Mouse (Mus musculus) intestine, embryonic 15.5 days (tissue): Measurements from ENCODE around the gene Pik3c2g. TPM values are rescaled to one million over a fixed set of nuclear protein-coding genes. Genes with fewer than 3 reads are reported as not detected.

Experiments
- ATAC-seq: fragments of 200-750 bp; cut with Nextera tagmentation; 2 replicates; pipeline ENCODE4 v1.8.0; 2017; ENCODE audit warnings: moderate TSS enrichment, moderate library complexity
- H3K27ac ChIP-seq: fragments of 300-500 bp; sonication (generic); 2 replicates; pipeline ENCODE4 v1.5.1; 2015; ENCODE audit warnings: mild to moderate bottlenecking, inconsistent platforms
- H3K27me3 ChIP-seq: fragments of 300-500 bp; sonication (generic); replicated peaks from 2 replicates; pipeline ENCODE4 v1.6.1; 2015; ENCODE audit warnings: inconsistent platforms
- H3K36me3 ChIP-seq: fragments of 300-500 bp; sonication (generic); 2 replicates; pipeline ENCODE4 v1.6.1; 2015; ENCODE audit warnings: inconsistent platforms
- H3K4me1 ChIP-seq: fragments of 300-500 bp; sonication (generic); replicated peaks from 2 replicates; pipeline ENCODE4 v1.6.1; 2015; ENCODE audit warnings: inconsistent platforms
- H3K4me2 ChIP-seq: fragments of 300-500 bp; sonication (generic); replicated peaks from 2 replicates; pipeline ENCODE4 v1.6.1; 2015; ENCODE audit warnings: mild to moderate bottlenecking, inconsistent platforms
- H3K4me3 ChIP-seq: fragments of 300-500 bp; sonication (generic); replicated peaks from 2 replicates; pipeline ENCODE4 v1.5.1; 2015; ENCODE audit warnings: inconsistent platforms
- H3K9ac ChIP-seq: fragments of 300-500 bp; sonication (generic); 2 replicates; pipeline ENCODE4 v1.6.1; 2015; ENCODE audit warnings: inconsistent platforms
- H3K9me3 ChIP-seq: fragments of 300-500 bp; sonication (generic); 2 replicates; pipeline ENCODE4 v1.6.1; 2016; ENCODE audit warnings: inconsistent platforms
- WGBS: fragments of 180-500 bp; shearing (Covaris S2); methylation state at CpG from one replicate; pipeline ENCODE4 v1.1.7; 2015; 5-methylcytosine and 5-hydroxymethylcytosine counted together
- polyA plus RNA-seq: library from polyadenylated mRNA; unstranded; fragments of >200 nt; fragmentation: Nextera tagmentation; extraction: Ambion mirVana; gene quantifications from 2 replicates; pipeline ENCODE4 v1.2.1, GENCODE M21; 2015

Gene Pik3c2g
- polyA plus RNA-seq, 1 experiment from 2014 or later = 0.78 TPM

- Histone ChIP-seq H3K36me3 (no peaks in the 10 kb centered on the region), H3K9me3 (no peaks in the 10 kb centered on the region), H3K4me1 (no peaks in the 10 kb centered on the region), H3K27me3 (no peaks in the 10 kb centered on the region), H3K27ac (no peak overlapping the region), H3K9ac (no peak overlapping the region), H3K4me2 (no peak overlapping the region), H3K4me3 (no peak overlapping the region)
- WGBS = 82% methylated on average over 3 of the region's 3 CpGs
- ATAC-seq = no peak
Measured at GRCm38 (mm10) chr6:139860141-139860540, 273.1 kb downstream of the Pik3c2g start.

GRCm38 (mm10) chr6:139861534-139861933 is 274.5 kb downstream of the Pik3c2g start:
- 77% methylated on average over 2 of the region's 2 CpGs for WGBS
- ATAC-seq = no peak
- H3K27ac ChIP-seq = no peak overlapping the region

DNA sequence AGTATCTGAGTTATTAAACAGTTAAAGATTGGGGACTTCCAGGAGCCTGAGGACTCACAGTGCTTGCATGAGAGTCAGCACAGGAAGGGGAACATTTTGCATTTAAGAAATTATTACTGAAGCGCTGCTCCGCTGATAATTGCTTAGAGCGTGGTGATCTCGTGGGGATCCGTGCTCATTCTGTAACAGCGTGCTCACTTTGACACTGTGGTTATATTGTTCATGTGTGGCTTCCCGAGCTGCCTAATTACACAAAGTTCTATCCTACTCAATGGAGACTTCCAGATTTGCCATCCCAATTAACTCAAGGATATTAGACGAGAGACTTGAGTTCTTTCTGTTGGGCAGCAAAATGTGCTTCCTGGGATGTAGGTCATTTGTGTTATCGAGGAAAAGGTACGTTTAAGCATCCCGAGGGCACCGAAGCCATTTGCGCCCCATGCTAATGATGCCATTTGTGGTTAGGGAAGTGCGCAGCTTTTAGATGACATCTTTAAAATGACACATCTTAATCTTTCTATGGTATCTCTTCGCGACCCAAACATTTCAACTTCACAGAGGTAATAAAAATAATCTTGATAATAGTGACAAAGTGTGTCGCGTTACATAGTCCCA is 278.1 kb downstream of the Pik3c2g start:
- no peak overlapping the region for H3K9ac ChIP-seq
- ATAC-seq = no peak
- 91% methylated on average over 18 of the region's 18 CpGs for WGBS
- H3K9me3 ChIP-seq = no peaks in the 10 kb centered on the region
- H3K27me3 ChIP-seq = no peaks in the 10 kb centered on the region
- no peak overlapping the region for H3K4me3 ChIP-seq
- no peaks in the 10 kb centered on the region for H3K4me1 ChIP-seq
- H3K4me2 ChIP-seq = no peak overlapping the region
- no peak overlapping the region for H3K27ac ChIP-seq
- no peaks in the 10 kb centered on the region for H3K36me3 ChIP-seq

More at GRCm38 (mm10) chr6:139861534-139861933, 274.5 kb downstream of the Pik3c2g start:
- Histone ChIP-seq H3K27me3 (no peaks in the 10 kb centered on the region), H3K4me3 (no peak overlapping the region), H3K9me3 (no peaks in the 10 kb centered on the region), H3K4me2 (no peak overlapping the region), H3K4me1 (no peaks in the 10 kb centered on the region), H3K9ac (no peak overlapping the region), H3K36me3 (no peaks in the 10 kb centered on the region)

- H3K4me2 ChIP-seq = no peak overlapping the region
- H3K36me3 ChIP-seq = no peaks in the 10 kb centered on the region
- no peak overlapping the region for H3K9ac ChIP-seq
- 48% methylated on average over 3 of the region's 3 CpGs for WGBS
- no peak overlapping the region for H3K27ac ChIP-seq
- H3K4me1 ChIP-seq = no peaks in the 10 kb centered on the region
- H3K27me3 ChIP-seq = no peaks in the 10 kb centered on the region
- H3K4me3 ChIP-seq = no peak overlapping the region
- no peaks in the 10 kb centered on the region for H3K9me3 ChIP-seq
- peak; percentile 58 for ATAC-seq
Measured at GRCm38 (mm10) chr6:139874418-139875176, 287.6 kb downstream of the Pik3c2g start.

DNA sequence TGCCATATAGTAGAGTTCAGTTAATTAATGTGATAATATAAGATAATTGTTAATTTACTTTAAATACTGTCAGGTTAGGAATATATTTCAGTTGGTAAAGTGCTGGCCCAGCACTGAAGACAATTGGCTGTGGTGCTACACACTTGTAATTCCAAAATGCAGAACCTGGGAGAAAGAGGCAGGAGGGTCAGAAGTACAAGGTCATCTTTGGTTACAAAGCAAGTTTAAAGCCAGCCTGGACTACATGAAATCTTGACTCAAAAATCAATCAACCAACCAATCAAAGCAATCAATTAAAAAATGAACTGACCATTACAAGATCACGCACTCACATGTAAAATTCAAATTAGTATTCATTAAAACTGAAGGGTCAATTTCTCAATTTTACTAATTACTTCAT is 289.7 kb downstream of the Pik3c2g start:
- no peak overlapping the region for H3K4me2 ChIP-seq
- H3K9me3 ChIP-seq = no peaks in the 10 kb centered on the region
- no peak for ATAC-seq
- H3K4me1 ChIP-seq = no peaks in the 10 kb centered on the region
- no peak overlapping the region for H3K27ac ChIP-seq
- WGBS = 97% methylated on average over 1 of the region's 1 CpGs
- no peaks in the 10 kb centered on the region for H3K27me3 ChIP-seq
- H3K9ac ChIP-seq = no peak overlapping the region
- H3K4me3 ChIP-seq = no peak overlapping the region
- H3K36me3 ChIP-seq = no peaks in the 10 kb centered on the region

GRCm38 (mm10) chr6:139877476-139878361 is 290.7 kb downstream of the Pik3c2g start:
- no peak for ATAC-seq
- H3K27ac ChIP-seq = no peak overlapping the region
- H3K4me2 ChIP-seq = no peak overlapping the region
- no peaks in the 10 kb centered on the region for H3K4me1 ChIP-seq
- H3K9ac ChIP-seq = no peak overlapping the region
- H3K9me3 ChIP-seq = no peaks in the 10 kb centered on the region
- no peaks in the 10 kb centered on the region for H3K27me3 ChIP-seq
- no peaks in the 10 kb centered on the region for H3K36me3 ChIP-seq
- WGBS = 60% methylated on average over 6 of the region's 6 CpGs
- H3K4me3 ChIP-seq = no peak overlapping the region

DNA sequence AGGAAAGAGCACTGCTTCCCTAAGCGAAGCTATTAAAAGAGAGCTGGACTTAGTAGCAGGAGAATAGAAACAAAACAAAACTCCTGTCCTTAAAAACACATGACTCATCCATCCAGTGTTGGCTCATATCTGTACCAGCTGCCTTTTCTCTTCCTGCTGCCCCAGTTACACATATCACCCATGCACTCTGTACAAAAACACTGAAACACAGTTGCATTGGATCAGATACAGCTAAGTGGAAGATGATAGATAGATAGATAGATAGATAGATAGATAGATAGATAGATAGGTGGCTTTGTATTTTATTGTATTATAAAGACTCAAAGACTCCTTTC is 291.3 kb downstream of the Pik3c2g start:
- 56% methylated on average over 1 of the region's 1 CpGs for WGBS
- Histone ChIP-seq H3K9me3 (no peaks in the 10 kb centered on the region), H3K4me1 (no peaks in the 10 kb centered on the region), H3K9ac (no peak overlapping the region), H3K36me3 (no peaks in the 10 kb centered on the region), H3K27me3 (no peaks in the 10 kb centered on the region), H3K27ac (no peak overlapping the region), H3K4me3 (no peak overlapping the region), H3K4me2 (no peak overlapping the region)
- ATAC-seq = no peak

GRCm38 (mm10) chr6:139882076-139882475 is 295.1 kb downstream of the Pik3c2g start:
- Histone ChIP-seq H3K4me2 (no peak overlapping the region), H3K9me3 (no peaks in the 10 kb centered on the region), H3K36me3 (no peaks in the 10 kb centered on the region), H3K27me3 (no peaks in the 10 kb centered on the region), H3K4me3 (no peak overlapping the region), H3K9ac (no peak overlapping the region), H3K27ac (no peak overlapping the region), H3K4me1 (no peaks in the 10 kb centered on the region)
- 80% methylated on average over 2 of the region's 2 CpGs for WGBS
- ATAC-seq = no peak

- H3K9ac ChIP-seq = no peak overlapping the region
- no peaks in the 10 kb centered on the region for H3K36me3 ChIP-seq
- no peak overlapping the region for H3K27ac ChIP-seq
- H3K27me3 ChIP-seq = no peaks in the 10 kb centered on the region
- no peak overlapping the region for H3K4me3 ChIP-seq
- no peaks in the 10 kb centered on the region for H3K4me1 ChIP-seq
- H3K4me2 ChIP-seq = no peak overlapping the region
- H3K9me3 ChIP-seq = no peaks in the 10 kb centered on the region
- ATAC-seq = no peak
Measured at GRCm38 (mm10) chr6:139887175-139887574, 300.2 kb downstream of the Pik3c2g start.

- Histone ChIP-seq H3K4me3 (no peak overlapping the region), H3K27me3 (no peaks in the 10 kb centered on the region), H3K4me2 (no peak overlapping the region), H3K4me1 (no peaks in the 10 kb centered on the region; the same call in 1 of the 2 replicates), H3K27ac (no peak overlapping the region), H3K36me3 (no peaks in the 10 kb centered on the region), H3K9ac (no peak overlapping the region), H3K9me3 (no peaks in the 10 kb centered on the region)
- peak; percentile 75 for ATAC-seq
- WGBS = 47% methylated on average over 2 of the region's 2 CpGs
Measured at GRCm38 (mm10) chr6:139895637-139896036, 308.6 kb downstream of the Pik3c2g start.

- Histone ChIP-seq H3K4me1 (no peaks in the 10 kb centered on the region; the same call in 1 of the 2 replicates), H3K9ac (no peak overlapping the region), H3K4me3 (no peak overlapping the region), H3K4me2 (no peak overlapping the region), H3K27ac (no peak overlapping the region), H3K9me3 (no peaks in the 10 kb centered on the region), H3K36me3 (no peaks in the 10 kb centered on the region), H3K27me3 (no peaks in the 10 kb centered on the region)
- 68% methylated on average over 8 of the region's 8 CpGs for WGBS
- no peak for ATAC-seq
Measured at GRCm38 (mm10) chr6:139899630-139900151, 312.7 kb downstream of the Pik3c2g start.

- H3K36me3 ChIP-seq = no peaks in the 10 kb centered on the region
- H3K4me2 ChIP-seq = no peak overlapping the region
- no peaks in the 10 kb centered on the region for H3K27me3 ChIP-seq
- no peaks in the 10 kb centered on the region; the same call in 1 of the 2 replicates for H3K4me1 ChIP-seq
- WGBS = 62% methylated on average over 4 of the region's 4 CpGs
- H3K4me3 ChIP-seq = no peak overlapping the region
- no peak for ATAC-seq
- no peaks in the 10 kb centered on the region for H3K9me3 ChIP-seq
- no peak overlapping the region for H3K9ac ChIP-seq
- H3K27ac ChIP-seq = no peak overlapping the region
Measured at GRCm38 (mm10) chr6:139901801-139902200, 314.8 kb downstream of the Pik3c2g start.
